Mouse (Mus musculus) liver, embryonic 14.5 days (tissue): ENCODE measurements around the gene Hesx1. TPM values are rescaled to one million over a fixed set of nuclear protein-coding genes. Genes with fewer than 3 reads are reported as not detected.
"Not testable (repeated sequence)": the region's sequence is repeated elsewhere in the genome, so short reads cannot be mapped to it uniquely, and the experiment has no call there.

Experiments
- ATAC-seq: fragments of 200-750 bp; cut with Nextera tagmentation; 2 replicates; pipeline ENCODE4 v1.8.0; 2017; ENCODE audit warnings: moderate number of reproducible peaks, mild to moderate bottlenecking, moderate library complexity; ENCODE audit not compliant: insufficient read depth
- DNase-seq, 3 experiments: peaks; one replicate each; pipeline ENCODE4 v3.0.0-alpha.2; 2012 to 2013; ENCODE audit warnings: low read depth in 3 of 3, low spot score in 3 of 3
- H3K27ac ChIP-seq: fragments of 300-500 bp; sonication (generic); 2 replicates; pipeline ENCODE4 v1.5.1; 2014; ENCODE audit warnings: moderate library complexity, mild to moderate bottlenecking, control low read depth, inconsistent platforms
- H3K27me3 ChIP-seq: fragments of 300-500 bp; sonication (generic); 2 replicates; pipeline ENCODE4 v1.6.1; 2014; ENCODE audit warnings: mild to moderate bottlenecking, low read length, moderate library complexity; ENCODE audit not compliant: control insufficient read depth, insufficient read depth
- H3K36me3 ChIP-seq: fragments of 300-500 bp; sonication (generic); replicated peaks from 2 replicates; pipeline ENCODE4 v1.6.1; 2014; ENCODE audit warnings: low read depth; ENCODE audit not compliant: control insufficient read depth, insufficient read depth
- H3K4me1 ChIP-seq, 2 experiments: fragments of 200-500 bp in 1 of 2; fragments of 300-500 bp in 1 of 2; sonication (generic) in 1 of 2; replicated peaks; 2 replicates each; pipeline ENCODE4 v1.6.1; 2012 to 2014; ENCODE audit warnings: antibody characterized with exemption in 1 of 2, inconsistent platforms in 1 of 2, low read length in 1 of 2; ENCODE audit not compliant: control insufficient read depth in 2 of 2, insufficient read depth in 2 of 2
- H3K4me2 ChIP-seq: fragments of 300-500 bp; sonication (generic); 2 replicates; pipeline ENCODE4 v1.6.1; 2014; ENCODE audit warnings: low read depth, mild to moderate bottlenecking, control low read depth, moderate library complexity
- H3K4me3 ChIP-seq, 2 experiments: fragments of 200-500 bp in 1 of 2; fragments of 300-500 bp in 1 of 2; sonication (generic) in 1 of 2; 2 replicates each; pipeline ENCODE4 v1.5.1; 2012 to 2014; ENCODE audit warnings: low read depth in 2 of 2, low read length in 2 of 2, mild to moderate bottlenecking in 2 of 2, control low read depth in 1 of 2, inconsistent platforms in 1 of 2, moderate library complexity in 1 of 2; ENCODE audit not compliant: insufficient read depth in 1 of 2
- H3K9ac ChIP-seq: fragments of 300-500 bp; sonication (generic); replicated peaks from 2 replicates; pipeline ENCODE4 v1.6.1; 2014; ENCODE audit warnings: mild to moderate bottlenecking, control low read depth, moderate library complexity
- H3K9me3 ChIP-seq: fragments of 300-500 bp; sonication (generic); 2 replicates; pipeline ENCODE4 v1.6.1; 2016; ENCODE audit warnings: low read length, mixed read lengths; ENCODE audit not compliant: control insufficient read depth
- CTCF ChIP-seq: IDR thresholded peaks from 2 replicates; pipeline ENCODE4 v1.5.1; 2016; ENCODE audit warnings: antibody characterized with exemption, low read depth, control low read depth
- EP300 ChIP-seq: IDR thresholded peaks from 2 replicates; pipeline ENCODE4 v1.6.1; 2016; ENCODE audit warnings: antibody characterized with exemption, low read depth
- WGBS: fragments of 180-500 bp; shearing (Covaris S2); extraction: QIAGEN DNeasy Blood & Tissue Kit; methylation state at CpG from one replicate; pipeline ENCODE4 v1.1.7; 2014; ENCODE audit not compliant: insufficient replicate concordance; 5-methylcytosine and 5-hydroxymethylcytosine counted together
- polyA plus RNA-seq, 2 experiments: library from polyadenylated mRNA; depleted of rRNA in 1 of 2; stranded (reverse) in 1 of 2; unstranded in 1 of 2; fragments of >200 nt; fragmentation: Nextera tagmentation in 1 of 2; extraction: Ambion mirVana in 1 of 2; gene quantifications; 2 replicates each; pipeline versions ENCODE4 v1.2.1 to v1.2.3; 2012 to 2014

The Hesx1 gene
- polyA plus RNA-seq (2012; rRNA removed) (4.0 and 6.9 TPM in 2 replicates), polyA plus RNA-seq (2014; fragmentation: Nextera tagmentation; extraction: Ambion mirVana) (8.0 and 11.0 TPM in 2 replicates)

- peaks cover 7 to 12% of the 10 kb centered on the region in 2 experiments; a peak in 3 of 4 replicates for H3K4me1 ChIP-seq
- no peak within 1 kb of the TSS for H3K27ac ChIP-seq
- ATAC-seq, result peak; percentile 66
- peak in 2 of 3 experiments; percentile 25 to 43 for DNase-seq
- H3K9me3 ChIP-seq, result no peaks in the 10 kb centered on the region
- peak within 1 kb of the TSS; percentile 68 for H3K4me2 ChIP-seq
- H3K9ac ChIP-seq, result 0 out of 2 replicates have a peak within 1 kb of the TSS, but pooled peaks have one; percentile 20
- no peaks in the 10 kb centered on the region for H3K36me3 ChIP-seq
- no peaks in the 10 kb centered on the region for H3K27me3 ChIP-seq
- peak within 1 kb of the TSS; percentile 40 to 59 for H3K4me3 ChIP-seq
- under 1% methylated on average over 16 of the region's 16 CpGs for WGBS
- TF ChIP-seq CTCF (peak; percentile 35), EP300 (peak; percentile 17; the same call in 1 of the 2 replicates)
These were observed at the start of gene Hesx1 for GRCm38 (mm10) chr14:26994211-26994741. Gene Hesx1 (plus strand): TSS chr14:26994416.

- H3K27me3 ChIP-seq, H3K4me1 ChIP-seq, H3K27ac ChIP-seq, H3K4me3 ChIP-seq, ATAC-seq, H3K36me3 ChIP-seq, H3K9ac ChIP-seq, H3K4me2 ChIP-seq, H3K9me3 ChIP-seq, DNase-seq: not testable (repeated sequence)
- WGBS, result 83% methylated on average over 2 of the region's 2 CpGs
These were observed 38.1 kb upstream of the Hesx1 start for GRCm38 (mm10) chr14:26956139-26956538.

GRCm38 (mm10) chr14:26960518-26960917 is 33.7 kb upstream of the Hesx1 start:
- H3K9ac ChIP-seq, result no peak overlapping the region
- TF ChIP-seq CTCF, result no peak
- no peaks in the 10 kb centered on the region for H3K27me3 ChIP-seq
- 48% methylated on average over 1 of the region's 1 CpGs for WGBS
- ATAC-seq (no peak), DNase-seq (no peak)
- no peaks in the 10 kb centered on the region for H3K9me3 ChIP-seq
- H3K27ac ChIP-seq, result no peak overlapping the region
- H3K36me3 ChIP-seq, result no peaks in the 10 kb centered on the region
- no peak overlapping the region for H3K4me2 ChIP-seq
- no peaks in the 10 kb centered on the region for H3K4me1 ChIP-seq
- H3K4me3 ChIP-seq, result no peak overlapping the region

GRCm38 (mm10) chr14:26969164-26969563 is 25.1 kb upstream of the Hesx1 start:
- Histone ChIP-seq H3K27me3 (no peaks in the 10 kb centered on the region; the same call in 1 of the 2 replicates), H3K4me1 (peaks cover 0 to 6% of the 10 kb centered on the region in 2 experiments; a peak in 2 of 4 replicates), H3K9ac (peak overlapping the region; percentile 71; the same call in 1 of the 2 replicates), H3K9me3 (no peaks in the 10 kb centered on the region), H3K36me3 (no peaks in the 10 kb centered on the region), H3K27ac (no peak overlapping the region), H3K4me3 (peak overlapping the region in 1 of 2 experiments; percentile 83; a peak in 2 of 4 replicates), H3K4me2 (peak overlapping the region; percentile 98)
- TF ChIP-seq EP300 (no peak), CTCF (no peak)
- 41% methylated on average over 3 of the region's 3 CpGs for WGBS
- DNase-seq (no peak), ATAC-seq (no peak)

- H3K27ac ChIP-seq, result no peak overlapping the region
- H3K9ac ChIP-seq, result peak overlapping the region; percentile 71
- H3K9me3 ChIP-seq, result no peaks in the 10 kb centered on the region
- H3K4me1 ChIP-seq, result peaks cover 0 to 6% of the 10 kb centered on the region in 2 experiments; a peak in 2 of 4 replicates
- H3K4me2 ChIP-seq, result peak overlapping the region; percentile 98
- under 1% methylated on average over 62 of the region's 62 CpGs for WGBS
- no peaks in the 10 kb centered on the region for H3K36me3 ChIP-seq
- DNase-seq, result no peak
- TF ChIP-seq CTCF, result no peak
- no peak for TF ChIP-seq EP300
- H3K4me3 ChIP-seq, result peak overlapping the region; percentile 80 to 83
- peak; percentile 74 for ATAC-seq
- no peaks in the 10 kb centered on the region; the same call in 1 of the 2 replicates for H3K27me3 ChIP-seq
These were observed 24.3 kb upstream of the Hesx1 start for GRCm38 (mm10) chr14:26969856-26970407.
